Mouse (Mus musculus) cerebellum, adult 11-12 months (tissue): ENCODE data around the gene Klhl12.

Experiments used
- DNase-seq: peaks from one replicate; pipeline ENCODE4 v3.0.0; 2022

Gene Klhl12

GRCm38 (mm10) chr1:134450986-134451385 is 4.3 kb upstream of the Klhl12 start:
- DNase-seq, result peak; percentile 13

GRCm38 (mm10) chr1:134456060-134456459 is 729 bp downstream of the Klhl12 start:
- DNase-seq, result no peak

DNA sequence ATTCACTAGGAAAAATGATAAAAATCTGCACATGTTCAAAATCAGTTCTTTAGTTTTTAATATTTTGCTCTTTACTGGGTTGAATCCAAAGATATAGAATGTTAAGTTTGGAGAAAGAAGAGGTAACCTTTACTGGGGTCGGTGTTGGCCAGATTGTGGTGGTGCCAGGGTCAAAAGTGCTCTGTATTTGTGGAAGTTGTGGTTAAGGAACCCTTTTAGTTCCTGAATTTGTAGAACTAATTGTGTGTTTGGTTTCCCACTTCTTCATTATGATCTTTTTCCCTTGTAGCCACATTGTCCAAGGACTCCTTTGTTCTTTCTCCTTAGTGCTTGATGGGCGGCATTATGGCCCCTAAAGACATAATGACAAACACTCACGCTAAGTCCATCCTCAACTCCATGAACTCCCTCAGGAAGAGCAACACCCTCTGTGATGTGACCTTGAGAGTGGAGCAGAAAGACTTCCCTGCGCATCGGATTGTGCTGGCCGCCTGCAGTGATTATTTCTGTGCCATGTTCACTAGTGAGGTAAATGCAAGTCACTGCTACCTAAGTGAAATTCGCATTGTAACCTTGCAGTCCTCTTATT is 2.9 kb downstream of the Klhl12 start:
- DNase-seq, result no peak

DNA sequence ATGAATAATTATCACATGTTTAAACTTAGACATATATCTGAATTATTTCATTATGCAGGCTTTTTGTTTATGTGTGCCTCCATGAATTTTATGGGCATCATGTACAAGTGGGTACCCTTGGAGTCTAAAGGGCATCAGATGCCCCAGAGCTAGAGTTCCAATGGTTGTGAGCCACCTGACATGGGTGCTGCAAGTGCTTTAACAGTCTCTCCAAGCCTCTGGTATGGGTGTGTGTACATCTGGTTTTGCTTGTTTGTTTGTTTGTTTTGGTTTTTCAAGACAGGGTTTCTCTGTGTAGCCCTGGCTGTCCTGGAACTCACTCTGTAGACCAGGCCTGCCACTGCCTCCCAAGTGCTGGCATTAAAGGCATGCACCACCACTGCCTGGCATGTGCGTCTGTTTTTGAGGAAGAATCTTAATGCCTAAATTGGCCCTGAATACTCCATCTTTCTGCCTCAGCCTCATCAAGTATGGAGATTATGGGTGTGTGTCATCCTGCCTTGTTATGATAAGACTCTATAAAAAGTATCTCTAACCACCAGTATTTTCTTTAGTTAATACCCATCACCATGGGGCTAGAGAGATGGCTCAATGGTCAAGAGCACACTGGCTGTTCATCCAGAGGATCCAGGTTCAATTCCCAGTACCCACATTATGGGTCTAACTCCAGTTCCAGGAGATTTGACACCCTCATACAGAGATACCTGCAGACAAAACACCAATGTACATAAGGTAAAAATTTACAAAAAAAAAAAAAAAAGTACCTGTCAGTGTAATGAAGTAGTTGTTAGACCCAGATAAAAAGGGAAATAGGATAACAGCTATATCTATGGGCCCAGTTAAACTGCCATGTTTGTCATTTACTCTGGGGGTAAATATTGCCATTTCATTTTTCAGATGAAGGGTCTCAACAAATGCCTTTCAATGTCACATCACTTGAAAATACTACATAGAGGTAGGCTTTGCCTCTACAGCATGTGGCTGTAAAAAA is 5.3 kb downstream of the Klhl12 start:
- no peak for DNase-seq

- DNase-seq, result no peak
Observed at GRCm38 (mm10) chr1:134484623-134485022, 29.3 kb downstream of the Klhl12 start.

DNA sequence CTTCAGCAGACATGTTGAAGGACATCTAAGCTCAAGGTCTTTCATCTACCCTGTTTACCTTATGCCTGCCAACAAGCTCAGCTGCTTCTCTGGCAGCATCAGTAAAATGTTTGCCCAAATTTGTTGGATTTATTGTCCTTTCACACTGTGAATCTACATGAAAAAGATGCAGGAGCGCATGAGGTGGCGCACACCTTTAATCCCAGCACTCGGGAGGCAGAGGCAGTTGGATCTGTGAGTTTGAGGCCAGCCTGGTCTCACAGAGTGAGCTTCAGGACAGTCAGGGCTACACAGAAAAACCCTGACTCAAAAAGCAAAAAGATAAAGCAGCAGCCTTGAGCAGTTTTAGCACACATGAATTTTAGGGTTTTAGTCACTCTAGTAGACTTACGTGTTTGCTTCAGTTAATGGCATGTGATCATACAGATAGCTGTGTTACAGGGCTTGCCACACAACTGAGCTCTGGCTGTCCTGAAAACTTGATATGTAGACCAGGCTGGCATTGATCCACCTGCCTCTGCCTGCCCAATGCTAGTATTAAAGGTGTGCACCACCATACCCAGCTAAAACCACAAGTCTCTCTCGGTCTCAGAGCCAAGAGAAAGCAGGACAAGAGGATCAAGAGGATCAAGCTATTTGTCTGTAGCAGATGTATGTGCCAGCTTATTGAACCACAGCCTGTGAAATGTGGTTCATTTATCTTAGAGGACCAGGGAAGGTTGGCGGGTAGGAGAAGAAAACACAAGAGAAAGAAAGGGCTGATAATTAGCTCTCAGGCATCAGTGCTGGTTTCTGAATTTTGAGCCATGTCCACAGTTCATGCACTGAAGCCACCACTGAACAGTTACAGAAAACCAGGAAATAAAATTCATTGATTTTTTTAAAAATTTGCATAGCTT is 35.8 kb downstream of the Klhl12 start:
- DNase-seq, result no peak

- DNase-seq, result no peak
Observed at GRCm38 (mm10) chr1:134492276-134492675, 36.9 kb downstream of the Klhl12 start.

DNA sequence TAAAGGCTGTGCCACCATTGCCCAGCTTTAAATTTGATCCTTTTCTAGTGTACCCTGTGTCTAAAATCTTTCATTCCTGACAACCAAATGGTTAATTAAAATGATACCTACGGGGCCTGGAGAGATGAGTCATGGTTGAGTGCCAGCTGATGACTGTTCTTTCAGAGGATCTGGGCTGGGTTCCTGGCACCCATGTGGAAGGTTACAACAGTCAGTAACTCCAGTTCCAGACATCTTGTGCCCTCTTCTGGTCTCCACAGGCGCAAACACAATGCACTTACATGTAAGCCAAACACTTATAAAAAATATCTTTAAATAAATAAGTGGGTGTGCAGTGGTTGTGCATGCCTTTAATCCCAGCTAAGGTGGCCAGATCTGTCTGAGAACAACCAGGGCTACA is 38.2 kb downstream of the Klhl12 start:
- DNase-seq, result peak; percentile 28

DNA sequence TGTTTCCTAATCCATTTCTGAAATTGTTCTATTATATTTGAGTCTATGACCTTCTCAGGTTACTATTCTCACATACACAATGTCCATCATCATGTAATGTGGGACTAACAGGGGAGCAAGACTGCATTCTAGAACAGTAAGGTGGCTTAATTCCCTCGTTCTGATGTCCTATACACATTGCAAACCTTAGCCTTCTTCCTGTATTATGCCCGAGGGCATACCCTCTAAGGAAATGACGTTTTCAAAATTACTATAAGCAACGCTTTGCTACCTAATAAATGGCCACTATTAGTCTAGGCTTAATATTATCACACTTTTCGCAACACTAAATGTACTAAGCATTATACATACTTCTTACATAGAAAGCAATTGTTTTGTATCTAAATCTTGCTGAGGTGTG is 38.6 kb downstream of the Klhl12 start:
- no peak for DNase-seq

- peak; percentile 99 for DNase-seq
Observed at GRCm38 (mm10) chr1:134494428-134495215, 39.3 kb downstream of the Klhl12 start, which contains the start of gene Rabif. TSS of gene Rabif (plus strand) at chr1:134494648.

DNA sequence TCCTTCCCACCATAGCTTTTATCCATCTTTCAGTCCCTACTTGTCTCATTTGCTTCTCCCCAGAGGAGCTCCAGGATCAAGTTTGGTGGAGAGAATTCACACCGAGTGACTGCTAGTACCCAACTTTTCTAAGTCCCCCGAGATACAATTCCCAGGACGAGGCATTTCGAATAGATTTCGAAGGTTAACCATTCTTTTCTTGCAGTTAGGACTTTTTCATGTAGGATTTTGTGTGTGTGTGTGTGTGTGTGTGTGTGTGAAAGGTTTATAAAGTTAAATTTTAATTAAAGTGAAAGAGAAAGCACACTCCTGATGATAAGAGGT is 39.8 kb downstream of the Klhl12 start:
- no peak for DNase-seq

DNA sequence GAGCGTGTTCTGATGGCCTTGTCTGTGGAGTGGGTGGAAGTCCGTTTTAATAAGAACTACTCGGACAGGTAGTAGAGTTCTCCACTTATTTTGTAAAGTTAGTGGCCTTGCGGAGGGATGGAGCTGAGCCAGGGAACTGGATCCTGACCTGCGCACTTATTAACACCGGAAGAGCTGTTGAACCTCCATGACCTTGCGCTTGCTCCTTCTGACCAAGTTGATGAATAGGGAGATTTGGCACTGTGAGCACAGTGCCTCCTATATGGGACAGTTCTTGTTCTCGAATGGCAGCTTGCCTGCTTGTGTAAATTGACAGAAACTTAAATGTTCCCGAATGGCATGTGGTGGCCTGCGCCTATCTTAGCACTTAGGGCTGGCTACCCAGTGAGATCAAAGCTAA is 40.7 kb downstream of the Klhl12 start:
- DNase-seq, result no peak

- no peak for DNase-seq
Observed at GRCm38 (mm10) chr1:134500916-134501315, 45.6 kb downstream of the Klhl12 start.

GRCm38 (mm10) chr1:134506201-134506600 is 50.9 kb downstream of the Klhl12 start:
- no peak for DNase-seq

- no peak for DNase-seq
Observed at GRCm38 (mm10) chr1:134510018-134510417, 54.7 kb downstream of the Klhl12 start.

DNA sequence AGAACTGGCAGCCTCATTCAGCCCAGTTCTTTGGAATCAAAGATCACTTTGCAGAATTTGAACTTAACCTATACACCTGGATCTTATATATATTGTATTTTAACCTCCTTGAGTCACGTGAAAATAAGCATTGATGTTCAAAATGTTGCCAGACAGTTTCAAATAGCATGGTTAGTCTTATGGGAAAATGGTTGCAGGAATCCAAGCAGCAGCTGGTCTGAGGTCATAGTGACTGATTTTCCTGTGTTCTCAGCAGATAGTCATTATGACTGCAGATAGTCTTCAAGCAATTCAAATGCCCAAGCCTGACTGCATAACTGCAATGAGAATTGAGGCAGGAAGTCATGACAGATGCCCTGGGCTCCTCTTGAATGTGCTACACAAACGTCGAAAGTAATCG is 56.9 kb downstream of the Klhl12 start:
- no peak for DNase-seq

DNA sequence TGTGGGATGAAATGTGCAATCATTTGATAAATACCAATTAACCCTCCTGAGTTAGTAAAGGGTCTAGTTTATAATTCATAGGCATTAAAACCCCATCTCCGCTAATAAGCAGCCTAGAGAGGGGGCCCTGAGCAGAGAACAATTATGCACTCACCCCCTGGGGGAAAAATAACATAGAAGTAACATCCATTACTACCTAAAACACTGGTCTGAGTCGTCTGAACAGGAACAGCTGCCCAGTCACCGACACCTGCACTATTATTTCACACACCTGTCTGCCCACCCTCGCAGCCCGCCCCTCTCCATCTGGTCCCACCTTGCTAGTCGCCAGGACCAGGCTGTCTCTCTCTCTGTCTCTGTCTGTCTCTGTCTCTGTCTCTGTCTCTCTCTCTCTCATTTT is 57.3 kb downstream of the Klhl12 start:
- no peak for DNase-seq

DNA sequence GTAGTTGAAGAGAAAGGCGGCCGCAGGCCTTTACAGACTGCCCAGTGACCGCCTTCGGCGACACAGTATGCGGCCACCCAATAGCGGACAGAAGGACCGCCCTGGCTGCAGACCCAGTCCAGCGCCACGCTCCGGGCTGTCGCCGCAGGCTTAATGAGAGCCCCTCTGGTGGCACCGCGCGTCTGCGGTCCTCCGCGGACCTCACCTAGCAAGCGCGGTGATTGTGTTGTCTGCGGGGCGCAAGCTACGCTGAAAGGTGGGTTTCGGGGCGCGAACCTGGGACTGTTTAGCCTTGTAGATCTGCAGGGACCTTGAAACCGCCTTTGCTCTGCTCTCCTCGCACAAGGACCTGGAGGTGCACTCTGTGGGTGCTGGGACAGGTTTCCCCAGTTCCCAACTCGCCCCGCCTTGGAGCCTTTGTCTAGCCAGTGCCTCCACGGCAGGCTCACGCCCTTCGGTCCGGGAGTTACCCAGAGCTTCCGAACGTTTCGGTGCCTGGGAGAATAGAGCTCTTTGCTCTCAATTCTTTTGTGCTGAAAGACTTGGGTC is 58.1 kb downstream of the Klhl12 start:
- no peak for DNase-seq

DNA sequence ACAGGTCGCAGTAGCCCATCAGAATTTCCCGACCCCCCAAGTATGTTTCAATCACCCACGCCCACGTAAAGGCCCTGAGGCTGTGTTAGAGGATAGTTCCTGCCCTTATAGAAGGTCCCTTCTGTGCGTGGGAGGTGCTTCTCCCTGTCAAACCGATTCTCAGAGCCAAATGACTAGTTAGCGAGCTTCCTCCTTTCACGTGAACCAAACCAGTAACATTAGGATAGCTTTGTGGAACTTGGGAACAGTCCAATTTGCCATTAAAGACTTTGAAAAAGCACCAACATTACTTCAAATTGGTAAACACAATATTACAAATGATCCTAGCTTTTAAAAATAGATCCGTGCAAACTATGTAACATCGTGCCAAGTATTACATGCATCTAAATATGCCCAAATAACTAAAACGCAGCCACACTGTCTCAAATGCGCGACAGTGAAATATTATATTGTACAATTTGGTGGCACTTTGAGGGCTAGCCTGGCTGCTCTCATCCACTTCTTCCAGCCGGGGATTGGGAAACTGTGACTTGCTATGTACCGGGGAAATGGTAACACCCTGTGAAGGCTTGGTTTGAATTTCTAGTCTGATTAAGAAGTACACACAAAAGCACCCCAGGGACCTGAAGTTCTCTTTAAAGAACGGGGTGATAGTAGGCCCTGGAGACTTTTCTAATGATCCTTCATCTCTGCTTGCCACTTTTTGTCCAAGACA is 58.7 kb downstream of the Klhl12 start:
- no peak for DNase-seq

- no peak for DNase-seq
Observed at GRCm38 (mm10) chr1:134515891-134516290, 60.6 kb downstream of the Klhl12 start.

GRCm38 (mm10) chr1:134516491-134517198 is 61.3 kb downstream of the Klhl12 start:
- DNase-seq, result no peak
